Mouse (Mus musculus): ENCODE measurements around the gene Efcab14. TPM values are rescaled to one million over a fixed set of nuclear protein-coding genes. Genes with fewer than 3 reads are reported as not detected.

Efcab14 gene
- polyA plus RNA-seq, 1 experiment from 2014 or later, result 36.9 TPM

DNA sequence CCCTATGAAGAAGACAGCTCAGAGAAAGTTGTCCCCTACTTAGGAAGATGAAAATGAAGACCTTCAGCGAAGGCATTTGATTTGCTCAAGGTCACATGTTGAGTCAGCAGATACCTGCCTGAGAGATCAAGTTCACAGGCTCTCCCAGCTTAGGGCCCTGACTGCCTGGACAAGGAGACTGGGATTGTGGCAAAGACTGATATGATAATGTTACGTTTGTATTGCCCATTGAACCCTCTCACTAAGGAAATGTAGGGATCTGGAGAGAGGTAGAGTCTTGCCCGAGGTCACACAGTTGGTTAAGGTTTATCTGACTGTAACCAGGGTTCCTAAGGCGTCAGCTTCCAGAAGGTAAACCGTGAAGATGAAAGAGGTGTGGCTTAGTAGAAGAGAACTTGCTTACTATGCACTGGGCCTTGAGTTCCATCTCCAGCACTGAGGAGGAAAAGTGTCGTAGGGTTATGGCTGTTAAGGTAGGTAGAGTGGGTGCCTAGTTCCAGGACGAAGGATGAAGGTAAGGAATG is 48.0 kb downstream of the Efcab14 start:
- H3K9ac ChIP-seq (ENCODE audit: low read length), result peak overlapping the region; percentile 89
- H3K36me3 ChIP-seq (ENCODE audit: control insufficient read depth, insufficient read depth, low read length), result peaks cover 8% of the 10 kb centered on the region
- peaks cover 8% of the 10 kb centered on the region; the same call in 1 of the 2 replicates for H3K4me1 ChIP-seq (replicated peaks; ENCODE audit: control insufficient read depth, insufficient read depth, low read length)
- WGBS, result 45% methylated on average over 7 of the region's 7 CpGs
- H3K27me3 ChIP-seq (ENCODE audit: control insufficient read depth, insufficient read depth, low read depth, low read length), result no peaks in the 10 kb centered on the region
- peak overlapping the region; percentile 88 for H3K4me2 ChIP-seq (ENCODE audit: low read depth, low read length)
- H3K9me3 ChIP-seq (ENCODE audit: control insufficient read depth, low read length), result no peaks in the 10 kb centered on the region
- ATAC-seq (ENCODE audit: low read depth), result no peak
- peak overlapping the region; percentile 27; the same call in 1 of the 2 replicates for H3K27ac ChIP-seq (ENCODE audit: low read length)
- peak overlapping the region; percentile 82 for H3K4me3 ChIP-seq (ENCODE audit: low read length)

DNA sequence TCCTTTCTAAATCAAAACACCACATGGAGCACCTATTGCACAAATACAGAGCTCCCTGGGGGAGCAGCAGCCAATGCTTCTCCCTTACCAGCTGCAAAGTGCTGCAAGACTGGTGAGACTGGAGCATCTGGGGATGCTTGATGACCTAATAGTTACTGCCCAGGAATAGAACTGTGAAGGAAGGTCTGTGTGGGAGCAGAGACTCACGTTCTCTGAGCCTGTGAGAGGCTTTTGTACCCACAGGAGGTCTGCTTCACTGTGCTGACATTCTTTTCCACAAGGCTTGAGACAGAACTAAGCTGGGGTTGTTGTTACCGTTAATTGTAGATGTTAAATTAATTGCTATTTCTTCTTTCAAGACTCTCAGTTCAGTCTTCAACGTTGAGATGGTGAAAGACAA is 53.3 kb downstream of the Efcab14 start:
- WGBS, result 73% methylated on average over 3 of the region's 3 CpGs
- peaks cover 17% of the 10 kb centered on the region for H3K36me3 ChIP-seq (ENCODE audit: control insufficient read depth, insufficient read depth, low read length)

DNA sequence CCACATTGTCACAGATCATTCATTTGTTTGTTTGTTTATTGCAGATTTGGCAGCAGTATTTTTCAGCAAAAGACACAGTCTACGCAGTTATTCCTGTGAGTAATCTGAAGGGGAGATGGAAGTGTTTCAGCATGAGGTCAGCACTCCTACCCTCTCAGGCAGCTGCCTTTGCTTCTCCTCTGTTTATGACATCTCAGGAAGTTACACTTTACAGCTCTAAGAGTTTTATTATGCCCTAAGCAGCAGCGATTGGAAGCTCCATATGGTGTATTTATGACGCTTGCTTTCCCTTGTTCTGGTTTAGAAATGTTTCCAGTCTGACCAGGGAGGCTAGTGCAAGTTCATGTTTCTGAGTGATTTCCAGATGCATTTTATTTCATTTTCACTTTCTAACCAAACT is 57.8 kb downstream of the Efcab14 start:
- 46% methylated on average over 3 of the region's 3 CpGs for WGBS
- no peak overlapping the region for H3K9ac ChIP-seq (ENCODE audit: low read length)
- H3K36me3 ChIP-seq (ENCODE audit: control insufficient read depth, insufficient read depth, low read length), result peaks cover 16% of the 10 kb centered on the region
- ATAC-seq (ENCODE audit: low read depth), result peak; percentile 81
- H3K4me1 ChIP-seq (replicated peaks; ENCODE audit: control insufficient read depth, insufficient read depth, low read length), result 0 out of 2 replicates have a peak, but pooled peaks cover 4% of the 10 kb centered on the region
- H3K4me2 ChIP-seq (ENCODE audit: low read depth, low read length), result no peak overlapping the region
- no peak overlapping the region for H3K4me3 ChIP-seq (ENCODE audit: low read length)
- H3K27me3 ChIP-seq (ENCODE audit: control insufficient read depth, insufficient read depth, low read depth, low read length), result no peaks in the 10 kb centered on the region
- H3K9me3 ChIP-seq (ENCODE audit: control insufficient read depth, low read length), result no peaks in the 10 kb centered on the region
- no peak overlapping the region; the same call in 1 of the 2 replicates for H3K27ac ChIP-seq (ENCODE audit: low read length)

More for the DNA sequence above, 53.3 kb downstream of the Efcab14 start:
- no peaks in the 10 kb centered on the region for H3K9me3 ChIP-seq (ENCODE audit: control insufficient read depth, low read length)
- peaks cover 5% of the 10 kb centered on the region; the same call in 1 of the 2 replicates for H3K4me1 ChIP-seq (replicated peaks; ENCODE audit: control insufficient read depth, insufficient read depth, low read length)
- no peaks in the 10 kb centered on the region for H3K27me3 ChIP-seq (ENCODE audit: control insufficient read depth, insufficient read depth, low read depth, low read length)
- H3K4me3 ChIP-seq (ENCODE audit: low read length), result no peak overlapping the region
- no peak overlapping the region for H3K4me2 ChIP-seq (ENCODE audit: low read depth, low read length)
- no peak overlapping the region for H3K9ac ChIP-seq (ENCODE audit: low read length)
- no peak overlapping the region for H3K27ac ChIP-seq (ENCODE audit: low read length)
- no peak for ATAC-seq (ENCODE audit: low read depth)

DNA sequence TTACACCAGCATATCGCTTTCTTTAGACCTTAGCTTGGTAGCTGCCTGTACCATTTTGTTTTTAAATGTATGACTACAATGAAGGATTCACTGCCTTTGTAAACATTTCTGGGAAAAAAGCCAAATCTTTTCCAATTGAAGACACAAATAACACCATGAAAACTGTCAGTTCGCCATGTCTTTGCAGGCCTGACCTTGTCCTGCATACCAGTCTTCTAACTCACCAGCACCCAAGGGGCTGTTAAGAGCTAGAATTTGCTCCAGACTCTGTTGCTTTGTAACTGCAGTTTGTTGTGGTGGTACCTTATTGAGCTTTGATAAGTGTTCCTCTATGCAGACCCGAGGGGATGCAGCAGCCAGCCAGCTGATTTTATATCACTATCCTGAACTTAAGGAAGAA is 62.4 kb downstream of the Efcab14 start:
- H3K9ac ChIP-seq (ENCODE audit: low read length), result no peak overlapping the region
- H3K4me2 ChIP-seq (ENCODE audit: low read depth, low read length), result no peak overlapping the region
- H3K27me3 ChIP-seq (ENCODE audit: control insufficient read depth, insufficient read depth, low read depth, low read length), result no peaks in the 10 kb centered on the region
- H3K4me1 ChIP-seq (replicated peaks; ENCODE audit: control insufficient read depth, insufficient read depth, low read length), result 0 out of 2 replicates have a peak, but pooled peaks cover under 1% of the 10 kb centered on the region
- ATAC-seq (ENCODE audit: low read depth), result no peak
- no peak overlapping the region for H3K27ac ChIP-seq (ENCODE audit: low read length)
- 67% methylated on average over 3 of the region's 3 CpGs for WGBS
- H3K9me3 ChIP-seq (ENCODE audit: control insufficient read depth, low read length), result no peaks in the 10 kb centered on the region
- H3K4me3 ChIP-seq (ENCODE audit: low read length), result no peak overlapping the region
- peaks cover 20% of the 10 kb centered on the region for H3K36me3 ChIP-seq (ENCODE audit: control insufficient read depth, insufficient read depth, low read length)

DNA sequence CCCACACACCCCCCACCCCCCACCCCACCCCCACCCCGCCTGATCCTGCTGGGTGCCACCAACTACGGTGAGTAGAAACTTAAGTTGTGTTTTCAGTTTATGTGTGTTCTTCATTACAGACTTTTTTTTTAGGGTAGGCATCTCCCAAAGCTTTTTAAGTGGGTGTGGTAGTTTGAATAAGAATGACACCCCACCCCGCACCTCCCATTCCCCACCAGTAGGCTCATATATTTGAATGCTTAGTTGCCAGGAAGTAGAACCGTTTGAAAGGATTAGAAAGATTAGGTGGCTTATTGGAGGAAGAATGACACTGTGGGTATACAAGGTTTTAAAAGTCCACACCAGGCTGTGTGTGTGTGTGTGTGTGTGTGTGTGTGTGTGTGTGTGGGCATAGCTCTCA is 74.8 kb downstream of the Efcab14 start:
- H3K9me3 ChIP-seq (ENCODE audit: control insufficient read depth, low read length), result no peaks in the 10 kb centered on the region
- WGBS, result 81% methylated on average over 4 of the region's 4 CpGs
- peaks cover 19% of the 10 kb centered on the region for H3K36me3 ChIP-seq (ENCODE audit: control insufficient read depth, insufficient read depth, low read length)

DNA sequence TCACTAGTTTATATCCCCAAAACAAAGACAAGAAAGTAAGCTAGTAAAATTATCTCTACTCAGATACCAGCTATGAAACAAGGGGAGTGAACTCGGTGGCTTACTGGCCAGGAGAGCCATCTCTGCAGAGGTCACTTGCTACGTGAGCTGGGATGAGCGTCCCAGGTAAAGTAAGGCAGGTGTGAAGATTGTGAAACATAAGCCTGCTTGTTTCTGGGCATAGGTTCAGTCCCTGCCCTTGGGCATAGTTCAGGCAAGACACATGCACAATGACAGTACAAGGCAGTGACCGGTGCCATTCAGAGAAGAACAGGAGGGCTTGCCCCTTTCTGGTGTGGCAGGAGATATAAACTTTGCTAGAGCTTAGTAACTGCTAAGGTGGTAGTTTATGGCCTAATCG is 78.1 kb downstream of the Efcab14 start:
- H3K9ac ChIP-seq (ENCODE audit: low read length), result no peak overlapping the region
- peaks cover 19% of the 10 kb centered on the region for H3K36me3 ChIP-seq (ENCODE audit: control insufficient read depth, insufficient read depth, low read length)
- ATAC-seq (ENCODE audit: low read depth), result no peak
- no peaks in the 10 kb centered on the region for H3K27me3 ChIP-seq (ENCODE audit: control insufficient read depth, insufficient read depth, low read depth, low read length)
- 91% methylated on average over 5 of the region's 5 CpGs for WGBS
- H3K4me1 ChIP-seq (replicated peaks; ENCODE audit: control insufficient read depth, insufficient read depth, low read length), result no peaks in the 10 kb centered on the region
- no peaks in the 10 kb centered on the region for H3K9me3 ChIP-seq (ENCODE audit: control insufficient read depth, low read length)
- no peak overlapping the region for H3K27ac ChIP-seq (ENCODE audit: low read length)
- H3K4me3 ChIP-seq (ENCODE audit: low read length), result no peak overlapping the region
- H3K4me2 ChIP-seq (ENCODE audit: low read depth, low read length), result no peak overlapping the region

More for the DNA sequence above, 74.8 kb downstream of the Efcab14 start:
- H3K4me2 ChIP-seq (ENCODE audit: low read depth, low read length), result no peak overlapping the region
- H3K9ac ChIP-seq (ENCODE audit: low read length), result no peak overlapping the region
- H3K27me3 ChIP-seq (ENCODE audit: control insufficient read depth, insufficient read depth, low read depth, low read length), result no peaks in the 10 kb centered on the region
- no peaks in the 10 kb centered on the region for H3K4me1 ChIP-seq (replicated peaks; ENCODE audit: control insufficient read depth, insufficient read depth, low read length)
- no peak overlapping the region for H3K4me3 ChIP-seq (ENCODE audit: low read length)
- no peak for ATAC-seq (ENCODE audit: low read depth)
- no peak overlapping the region for H3K27ac ChIP-seq (ENCODE audit: low read length)

DNA sequence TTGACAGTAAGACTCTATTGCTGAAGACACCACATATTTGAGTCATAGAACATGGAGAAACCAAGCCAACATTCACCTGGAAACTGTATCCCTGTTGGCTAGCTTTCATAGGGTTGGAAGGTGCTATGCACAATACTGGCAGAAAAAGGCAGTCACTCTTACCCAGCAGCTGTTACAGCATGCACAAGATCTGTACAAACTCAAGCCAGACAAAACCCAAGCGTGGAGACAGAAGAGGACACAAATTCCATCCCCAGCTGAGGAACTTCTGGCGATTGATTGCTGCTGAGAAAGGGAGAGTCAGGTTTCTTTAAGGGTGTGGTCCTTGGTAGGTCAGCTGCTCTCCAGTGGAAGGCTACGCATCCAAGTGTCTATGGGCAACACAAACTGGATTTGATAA is 82.7 kb downstream of the Efcab14 start:
- peaks cover 5% of the 10 kb centered on the region for H3K36me3 ChIP-seq (ENCODE audit: control insufficient read depth, insufficient read depth, low read length)
- no peaks in the 10 kb centered on the region for H3K9me3 ChIP-seq (ENCODE audit: control insufficient read depth, low read length)
- no peak overlapping the region for H3K4me2 ChIP-seq (ENCODE audit: low read depth, low read length)
- H3K27me3 ChIP-seq (ENCODE audit: control insufficient read depth, insufficient read depth, low read depth, low read length), result no peaks in the 10 kb centered on the region
- H3K27ac ChIP-seq (ENCODE audit: low read length), result no peak overlapping the region
- H3K4me3 ChIP-seq (ENCODE audit: low read length), result no peak overlapping the region
- H3K4me1 ChIP-seq (replicated peaks; ENCODE audit: control insufficient read depth, insufficient read depth, low read length), result no peaks in the 10 kb centered on the region
- ATAC-seq (ENCODE audit: low read depth), result no peak
- no peak overlapping the region for H3K9ac ChIP-seq (ENCODE audit: low read length)
- WGBS, result 62% methylated on average over 3 of the region's 3 CpGs

DNA sequence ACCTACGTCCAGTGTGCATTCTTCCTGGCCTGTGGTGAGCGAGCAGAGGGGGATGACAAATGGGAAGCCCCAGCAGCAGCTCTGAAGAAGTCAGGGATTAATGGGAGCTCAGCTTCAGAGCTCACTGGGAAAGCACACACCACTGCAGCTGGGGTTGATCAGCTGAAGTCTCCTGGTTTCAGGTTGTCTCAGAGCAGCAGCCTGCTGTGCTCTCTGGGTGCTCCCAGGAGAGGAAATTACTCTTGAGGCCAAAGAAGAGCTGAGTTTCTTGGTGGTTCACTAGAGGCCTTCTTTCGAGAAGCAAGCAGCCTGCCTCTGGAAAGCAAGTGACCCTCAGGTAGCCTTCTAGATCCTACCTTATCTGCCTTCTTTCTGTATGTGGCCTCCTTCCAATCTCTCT is 83.4 kb downstream of the Efcab14 start:
- Histone ChIP-seq H3K4me2 (ENCODE audit: low read depth, low read length) (no peak overlapping the region), H3K27me3 (ENCODE audit: control insufficient read depth, insufficient read depth, low read depth, low read length) (no peaks in the 10 kb centered on the region), H3K4me3 (ENCODE audit: low read length) (no peak overlapping the region), H3K4me1 (replicated peaks; ENCODE audit: control insufficient read depth, insufficient read depth, low read length) (no peaks in the 10 kb centered on the region), H3K9ac (ENCODE audit: low read length) (no peak overlapping the region), H3K9me3 (ENCODE audit: control insufficient read depth, low read length) (no peaks in the 10 kb centered on the region), H3K36me3 (ENCODE audit: control insufficient read depth, insufficient read depth, low read length) (peaks cover 1% of the 10 kb centered on the region; the same call in 1 of the 2 replicates), H3K27ac (ENCODE audit: low read length) (no peak overlapping the region)
- WGBS, result 59% methylated on average over 3 of the region's 3 CpGs
- ATAC-seq (ENCODE audit: low read depth), result no peak

DNA sequence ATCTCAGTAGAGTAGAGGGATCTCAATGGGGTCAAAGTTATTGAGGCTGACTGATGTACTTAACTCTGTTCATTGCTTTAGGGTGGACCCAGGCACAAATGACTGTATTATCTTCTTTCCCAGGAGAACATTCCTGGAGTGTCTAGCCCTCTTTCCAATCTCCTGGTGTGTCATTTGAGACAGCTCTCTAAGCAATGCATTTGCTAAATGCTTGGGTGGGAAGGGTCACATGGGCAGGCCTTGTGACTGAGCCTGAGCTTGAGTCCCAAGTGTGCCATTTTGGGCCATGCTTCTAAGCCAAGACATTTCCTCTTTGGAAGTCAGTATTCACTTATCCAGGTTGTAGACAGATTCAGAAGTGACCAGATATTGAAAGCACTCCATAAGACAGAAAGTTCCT is 83.9 kb downstream of the Efcab14 start:
- H3K36me3 ChIP-seq (ENCODE audit: control insufficient read depth, insufficient read depth, low read length), result no peaks in the 10 kb centered on the region
- no peak for ATAC-seq (ENCODE audit: low read depth)
- H3K27me3 ChIP-seq (ENCODE audit: control insufficient read depth, insufficient read depth, low read depth, low read length), result no peaks in the 10 kb centered on the region
- no peaks in the 10 kb centered on the region for H3K9me3 ChIP-seq (ENCODE audit: control insufficient read depth, low read length)
- H3K4me2 ChIP-seq (ENCODE audit: low read depth, low read length), result no peak overlapping the region
- no peak overlapping the region for H3K27ac ChIP-seq (ENCODE audit: low read length)
- H3K4me1 ChIP-seq (replicated peaks; ENCODE audit: control insufficient read depth, insufficient read depth, low read length), result no peaks in the 10 kb centered on the region
- H3K9ac ChIP-seq (ENCODE audit: low read length), result no peak overlapping the region
- H3K4me3 ChIP-seq (ENCODE audit: low read length), result no peak overlapping the region

DNA sequence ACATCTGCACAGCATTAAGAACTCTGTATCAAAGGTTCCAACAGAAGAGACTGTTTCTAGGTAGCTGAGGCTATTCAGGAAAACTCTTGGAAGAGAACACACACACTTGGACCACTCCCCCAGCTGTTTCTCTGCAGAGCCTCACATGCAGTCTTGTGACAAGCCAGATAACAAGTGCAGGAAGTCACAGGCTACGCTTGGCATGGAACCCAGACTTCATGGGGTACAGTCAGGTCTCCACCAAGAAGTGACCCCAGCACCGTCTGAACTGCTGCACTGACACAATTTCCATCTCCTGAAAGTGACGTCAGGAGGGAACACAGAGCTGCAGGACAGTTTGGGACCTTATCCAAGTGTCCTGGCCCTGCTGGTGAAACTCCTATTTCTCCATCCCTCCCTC is 84.4 kb downstream of the Efcab14 start:
- Histone ChIP-seq H3K4me2 (ENCODE audit: low read depth, low read length) (no peak overlapping the region), H3K9ac (ENCODE audit: low read length) (no peak overlapping the region), H3K4me3 (ENCODE audit: low read length) (no peak overlapping the region), H3K36me3 (ENCODE audit: control insufficient read depth, insufficient read depth, low read length) (no peaks in the 10 kb centered on the region), H3K9me3 (ENCODE audit: control insufficient read depth, low read length) (no peaks in the 10 kb centered on the region), H3K4me1 (replicated peaks; ENCODE audit: control insufficient read depth, insufficient read depth, low read length) (no peaks in the 10 kb centered on the region), H3K27ac (ENCODE audit: low read length) (no peak overlapping the region), H3K27me3 (ENCODE audit: control insufficient read depth, insufficient read depth, low read depth, low read length) (no peaks in the 10 kb centered on the region)
- ATAC-seq (ENCODE audit: low read depth), result peak; percentile 38; the same call in 1 of the 2 replicates
- WGBS, result 41% methylated on average over 3 of the region's 3 CpGs
